Mouse (Mus musculus): ENCODE measurements around the gene Zfand2b.

- TF ChIP-seq CTCF (IDR thresholded peaks at IDR 0.05; ENCODE audit: low read depth, low read length) (no peak), TAL1 (conservative IDR thresholded peaks at IDR 0.05; ENCODE audit: low read depth, low read length) (no peak), POLR2AphosphoS5 (IDR thresholded peaks at IDR 0.05; ENCODE audit: insufficient replicate concordance, low read depth, low read length) (no peak)
These were observed 22.9 kb upstream of the Zfand2b start for GRCm38 (mm10) chr1:75145589-75145988.
